Mouse (Mus musculus) mouse embryonic stem cell (cell line): Measurements from ENCODE around the gene Twsg1.

Experiments used
- in situ Hi-C, 2 experiments: fragments of 300-500 bp; cut with MboI; formaldehyde crosslinking; loops; 1 replicate in 1 of 2; 3 replicates in 1 of 2; pipeline ENCODE4 v1.14.3; 2019 to 2020; ENCODE audit warnings: low sequenced_read_pairs in 2 of 2, low pct_unique_long_range_greater_than_20kb in 1 of 2, mixed read lengths in 1 of 2; ENCODE audit not compliant: unreplicated experiment in 1 of 2

The Twsg1 gene

DNA sequence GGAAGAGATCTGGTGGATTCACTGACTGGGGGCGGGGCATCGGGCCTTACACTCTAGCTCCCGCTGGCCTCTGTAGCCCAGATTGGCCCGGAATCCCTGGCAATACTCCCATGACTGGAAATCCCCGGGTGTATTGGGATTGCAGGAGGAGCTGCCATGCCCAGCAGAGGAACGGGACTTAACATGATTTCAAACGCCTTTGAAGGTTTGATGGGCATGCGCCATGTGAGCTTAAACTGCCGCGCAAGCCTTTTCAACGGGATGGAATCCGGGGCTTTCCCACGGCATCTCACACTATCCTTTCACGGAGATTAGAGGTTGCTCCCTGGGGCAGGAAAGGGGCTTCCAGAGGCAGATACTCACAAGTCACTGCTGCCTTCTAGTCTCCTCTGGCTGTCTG is 45.8 kb downstream of the Twsg1 start:
- in situ Hi-C loops = no loop called here

DNA sequence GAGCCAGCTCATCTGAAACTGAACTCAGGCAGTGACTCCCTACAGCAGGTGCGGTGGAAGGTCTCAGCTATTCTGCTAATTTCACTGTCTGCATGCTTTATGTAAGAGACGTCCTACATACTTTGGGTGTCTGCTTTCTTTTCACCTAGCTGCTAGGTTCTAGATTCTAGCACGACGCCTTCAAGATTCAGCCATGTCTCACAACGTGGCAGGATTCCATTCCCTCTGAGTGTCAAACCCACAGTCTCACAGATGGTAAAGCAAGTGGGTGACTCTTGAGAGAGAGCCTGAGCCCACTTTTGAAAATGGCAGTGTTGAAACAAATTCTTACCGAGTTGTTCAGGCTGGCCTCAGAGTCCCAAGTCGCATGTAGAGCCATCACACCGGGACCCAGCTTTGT is 47.2 kb downstream of the Twsg1 start:
- in situ Hi-C loops = no loop called here

DNA sequence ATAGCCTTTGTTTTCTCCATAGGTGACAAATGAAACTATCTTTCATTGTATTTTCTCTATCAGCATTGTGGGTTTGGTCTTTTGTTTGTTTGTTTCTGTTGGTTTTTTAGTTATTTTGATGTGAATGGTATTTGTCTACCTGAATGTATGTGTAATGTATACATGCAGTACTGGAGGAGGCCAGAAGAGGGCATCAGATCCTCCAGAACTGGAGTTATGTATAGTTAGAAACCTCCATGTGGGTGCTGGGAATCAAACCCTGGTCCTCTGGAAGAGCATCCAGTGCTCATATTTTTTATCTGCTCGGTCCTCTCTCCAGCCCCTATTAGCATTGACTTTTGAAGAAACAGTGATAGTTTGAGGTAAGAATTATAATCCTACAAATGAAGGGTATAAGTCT is 48.0 kb downstream of the Twsg1 start:
- in situ Hi-C loops = no loop called here

DNA sequence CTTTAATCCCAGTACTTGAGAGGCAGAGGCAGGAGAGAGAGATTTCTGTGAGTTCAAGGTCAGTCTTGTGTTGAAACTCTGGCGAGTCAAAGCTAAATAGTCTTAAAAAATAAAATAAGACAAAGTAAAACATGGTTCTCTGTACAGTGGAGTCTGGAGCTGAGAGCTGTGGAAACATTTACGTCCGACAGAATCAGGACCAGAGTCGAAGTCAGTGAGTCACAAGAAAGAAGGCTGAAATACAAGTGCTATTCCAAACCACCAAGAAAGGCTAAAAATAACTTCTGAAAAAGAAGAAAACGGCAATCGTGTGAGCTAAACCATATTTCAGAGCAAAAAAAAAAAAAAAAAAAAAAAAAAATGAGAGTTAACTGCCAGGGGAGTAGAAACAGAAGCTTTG is 48.7 kb downstream of the Twsg1 start:
- in situ Hi-C loops = no loop called here

DNA sequence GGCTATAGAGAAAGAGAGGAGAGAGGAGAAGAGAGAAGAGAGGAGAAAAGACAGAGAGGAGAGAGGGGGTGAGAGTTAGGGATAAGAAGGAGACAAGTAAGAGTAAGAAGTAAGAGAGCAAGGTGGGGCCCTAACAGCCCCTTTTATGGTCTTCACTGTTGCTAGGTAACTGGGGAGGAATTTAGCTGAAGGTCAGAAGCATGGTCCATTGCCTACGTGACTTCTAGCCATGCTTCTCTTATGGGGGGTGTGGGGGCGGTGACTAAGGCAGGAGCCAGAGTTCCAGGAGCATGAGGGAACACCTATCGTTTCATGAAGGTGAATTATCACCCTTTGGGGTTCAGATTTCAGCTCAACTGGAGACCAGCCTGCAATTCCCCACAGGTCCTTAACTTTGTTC is 55.0 kb downstream of the Twsg1 start:
- in situ Hi-C loops = no loop called here

DNA sequence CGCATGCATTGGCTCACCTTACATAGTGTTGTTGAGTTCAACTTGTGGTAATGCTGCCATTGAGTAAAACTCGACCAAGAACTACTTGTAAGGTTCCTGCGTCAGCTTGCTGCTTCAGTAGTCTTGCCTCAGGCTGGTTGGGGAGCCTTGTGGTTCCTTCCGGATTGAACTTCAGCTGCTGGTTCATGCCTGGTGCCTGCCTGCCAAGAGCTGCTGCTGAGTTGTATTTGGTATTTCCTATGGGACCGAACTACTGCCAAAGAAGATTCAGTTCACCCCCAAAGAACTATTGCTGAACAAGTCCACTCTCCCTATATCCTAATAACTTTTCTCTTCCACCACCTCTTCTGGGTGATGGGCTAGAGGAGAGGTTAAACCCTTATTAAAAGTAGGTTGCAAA is 61.5 kb downstream of the Twsg1 start:
- in situ Hi-C loops = no loop called here

DNA sequence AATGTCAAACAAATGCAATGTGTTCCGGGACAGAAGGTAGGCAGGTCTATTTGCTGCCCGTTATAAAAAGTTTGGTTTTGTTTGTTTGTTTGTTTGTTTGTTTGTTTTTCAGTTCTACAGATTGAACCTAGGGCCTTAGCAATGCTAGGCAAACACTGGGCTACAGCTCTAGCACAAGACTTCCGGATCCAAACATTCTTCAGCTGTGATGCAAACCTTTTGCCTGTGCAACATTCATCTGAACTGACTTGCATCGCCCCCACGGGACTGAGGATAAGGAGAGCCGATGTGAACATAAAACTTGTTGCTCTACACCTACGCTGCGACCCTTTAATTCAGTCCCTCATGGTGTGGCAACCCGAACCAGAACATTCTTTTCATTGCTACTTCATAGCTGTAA is 64.5 kb downstream of the Twsg1 start:
- in situ Hi-C loops = no loop called here

DNA sequence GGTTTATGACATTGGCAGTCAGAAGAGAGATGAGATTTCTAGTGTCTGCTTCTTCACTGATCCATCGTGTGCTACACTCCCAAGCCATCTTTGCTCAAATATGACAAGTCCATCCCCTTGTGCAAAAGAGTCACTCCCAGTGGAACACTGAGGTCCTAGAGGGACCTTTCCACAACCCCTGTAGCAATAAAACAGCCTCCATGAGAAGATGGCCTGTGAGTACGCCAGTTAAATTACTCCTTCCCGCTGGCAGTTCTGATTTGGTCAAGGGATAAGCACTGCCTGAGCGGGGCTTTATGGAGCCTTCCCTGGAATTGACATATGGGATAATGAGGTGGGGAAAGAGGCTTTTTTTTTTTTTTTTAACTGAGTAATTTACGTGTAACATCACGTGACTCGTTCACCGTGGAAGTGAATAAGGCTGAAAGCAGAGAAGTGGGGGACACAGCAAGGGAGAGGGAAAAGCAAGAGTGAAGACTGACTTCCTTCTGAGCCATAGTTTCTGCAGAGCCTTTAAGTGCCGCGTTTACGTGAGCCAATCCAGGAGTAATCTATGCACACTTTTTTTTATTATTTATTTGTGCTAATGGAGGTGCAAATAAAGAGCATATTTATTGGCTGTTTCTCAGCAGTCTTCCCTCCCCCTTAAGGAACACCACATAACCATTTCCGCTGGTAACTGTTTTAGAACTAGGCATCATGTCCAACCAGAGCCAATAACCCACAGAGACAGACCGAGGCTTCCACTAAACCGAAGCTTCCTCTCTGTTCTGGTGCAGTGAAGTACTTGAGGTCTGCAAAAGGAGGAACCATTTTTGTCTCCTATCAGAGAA is 65.1 kb downstream of the Twsg1 start, which contains the start of gene Ralbp1:
Ralbp1 (minus strand) TSS at position 102 of the 833 bp plus-strand sequence.
- in situ Hi-C loops = no loop called here

DNA sequence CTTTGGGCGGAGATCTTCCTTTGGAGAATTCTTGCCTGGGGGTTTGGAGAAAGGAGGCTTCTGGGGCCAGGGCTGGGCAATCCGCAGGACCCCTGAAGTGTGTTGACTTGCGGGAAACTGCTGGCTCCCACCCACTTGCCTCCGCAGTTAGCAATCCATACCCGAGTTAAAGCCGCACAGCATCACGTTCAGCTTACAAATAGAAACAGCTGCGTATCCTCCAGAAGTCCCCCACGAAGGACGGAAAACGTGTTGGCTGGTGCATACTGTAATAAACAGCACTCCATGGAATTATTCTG is 65.7 kb downstream of the Twsg1 start:
- in situ Hi-C loops = no loop called here

DNA sequence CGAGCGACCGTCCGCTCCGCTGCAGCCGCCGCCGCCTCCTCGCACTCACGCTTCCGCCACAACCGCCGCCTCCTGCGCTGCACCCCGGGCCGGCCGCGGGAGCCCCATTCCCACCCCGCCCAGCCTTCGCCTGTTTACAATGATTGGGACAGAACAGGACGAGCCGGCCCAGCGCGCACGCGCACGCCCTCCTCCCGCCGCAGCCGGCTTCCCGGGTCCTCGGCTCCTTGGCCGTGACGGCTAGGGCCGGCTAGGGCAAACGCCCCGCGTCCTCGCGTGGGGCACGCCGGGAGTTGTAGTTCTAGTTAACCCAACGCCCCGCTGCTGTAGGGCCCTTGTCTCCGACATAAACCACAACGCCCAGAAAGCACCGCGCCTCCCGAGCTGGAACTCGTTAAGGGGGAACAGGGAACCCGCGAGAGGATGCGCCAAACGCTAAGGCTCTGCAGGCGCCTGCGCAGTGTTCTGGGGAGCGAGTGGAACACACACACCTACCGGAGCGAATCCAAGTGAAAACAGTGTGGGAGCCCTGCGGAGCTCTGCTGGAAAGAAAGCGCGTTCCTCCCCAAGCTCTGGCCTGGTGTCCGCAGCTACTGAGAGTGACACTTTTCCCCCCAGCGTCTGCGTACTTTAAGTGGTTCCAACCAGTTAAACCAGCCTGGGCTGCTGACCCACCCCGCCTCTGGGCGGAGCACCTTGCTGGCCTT is 66.2 kb downstream of the Twsg1 start:
- in situ Hi-C loops = no loop called here

DNA sequence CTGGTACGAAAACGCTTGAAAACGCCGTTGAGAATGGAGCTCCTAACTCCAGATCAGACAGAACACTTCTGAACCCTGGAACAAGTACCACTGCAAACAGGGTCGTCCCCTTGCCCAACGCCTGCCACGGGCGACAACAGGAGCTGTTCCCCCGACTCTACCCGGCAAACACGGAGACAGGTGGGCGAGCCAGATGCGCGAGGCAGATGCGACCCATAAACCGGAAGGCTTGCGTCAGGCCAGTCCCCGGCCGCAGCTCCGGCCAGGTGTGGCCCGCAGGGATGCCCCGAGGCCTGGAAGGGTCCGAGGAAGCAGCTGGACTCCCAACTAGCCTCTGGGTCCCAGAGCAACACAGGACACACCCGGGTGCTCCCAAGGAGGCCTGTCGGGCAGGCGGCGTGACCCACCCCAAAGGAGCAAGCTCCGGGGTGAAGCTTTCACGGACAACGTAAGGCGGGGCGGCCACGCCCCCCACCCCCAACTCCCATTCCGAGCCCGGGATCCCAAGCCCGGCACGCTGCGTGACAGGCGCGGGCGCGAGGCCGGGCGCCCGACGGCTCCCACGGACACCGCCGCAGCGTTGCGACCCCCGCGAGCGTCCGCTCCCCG is 66.9 kb downstream of the Twsg1 start:
- in situ Hi-C loops = no loop called here

DNA sequence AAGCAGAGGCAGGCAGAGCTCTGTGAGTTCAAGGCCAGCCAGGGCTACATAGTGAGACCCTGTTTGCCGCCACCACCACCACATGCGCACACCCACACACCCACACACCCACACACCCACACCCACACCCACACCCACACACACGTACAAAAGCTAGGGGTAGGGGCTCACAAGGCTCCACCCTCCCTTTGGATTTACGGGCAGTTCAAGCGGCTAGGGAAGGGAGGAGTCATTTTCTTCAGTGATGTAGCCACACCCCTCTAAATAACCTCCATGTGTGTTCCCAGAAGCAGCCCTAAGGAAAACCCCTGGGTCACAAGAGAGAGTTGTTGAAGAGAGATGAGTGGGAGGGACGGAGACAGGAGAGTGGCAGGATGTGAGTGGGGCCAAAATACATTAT is 74.0 kb downstream of the Twsg1 start:
- in situ Hi-C loops = no loop called here

DNA sequence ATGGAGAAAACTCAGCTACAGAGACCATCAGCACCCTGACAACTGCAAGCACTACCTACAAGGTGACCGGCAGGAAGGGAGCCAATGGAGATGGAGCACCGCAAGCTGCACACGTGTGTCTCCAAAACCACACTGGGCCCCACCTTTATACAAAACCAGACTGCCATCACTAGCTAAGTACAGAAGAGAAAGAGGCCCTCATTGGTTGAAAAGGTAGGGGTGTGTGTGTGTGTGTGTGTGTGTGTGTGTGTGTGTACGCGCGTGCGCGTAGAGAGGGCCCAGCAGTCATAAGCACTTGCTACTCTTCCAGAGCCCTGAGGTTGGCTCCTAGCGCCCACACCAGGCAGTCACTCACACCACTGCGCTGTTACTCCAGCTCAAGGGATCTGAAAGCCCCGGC is 77.2 kb downstream of the Twsg1 start:
- in situ Hi-C loops = no loop called here

DNA sequence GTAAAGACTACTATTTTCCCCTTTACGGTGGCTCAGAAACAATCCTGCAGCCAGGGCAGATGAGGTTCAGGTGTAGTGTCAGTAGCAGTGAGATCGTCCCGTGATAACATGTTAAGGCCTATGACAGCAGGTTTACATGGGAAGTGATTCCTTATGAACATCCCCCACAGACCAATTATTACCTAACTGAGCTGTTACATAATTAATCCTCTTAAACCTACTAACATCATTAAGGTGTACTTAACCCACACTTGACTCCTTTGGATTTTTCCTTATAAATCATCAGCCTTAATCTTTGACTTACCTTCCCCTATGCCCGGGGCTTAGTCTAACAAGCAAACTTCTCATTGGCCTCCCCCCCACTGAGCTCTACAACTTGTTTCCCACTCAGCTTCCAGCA is 77.9 kb downstream of the Twsg1 start:
- in situ Hi-C loops = no loop called here

DNA sequence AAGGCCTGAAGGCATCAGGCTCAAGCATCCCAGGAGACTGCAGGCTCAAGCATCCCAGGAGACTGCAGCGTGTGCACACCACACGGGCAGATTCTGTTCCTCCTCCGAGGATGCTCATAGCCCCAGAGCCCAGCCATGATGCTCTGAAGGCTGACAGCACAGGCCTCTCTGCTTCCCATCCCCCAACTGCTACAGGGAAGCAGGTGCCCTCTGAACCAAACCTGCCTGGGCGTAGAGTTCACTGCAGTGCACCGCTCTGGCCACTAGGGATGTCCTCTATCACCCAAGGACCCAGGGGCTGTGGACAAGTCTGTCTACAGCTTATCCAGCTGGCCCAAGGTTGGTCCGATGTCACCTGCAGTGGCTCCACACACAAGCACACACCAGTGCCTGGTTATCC is 78.4 kb downstream of the Twsg1 start:
- in situ Hi-C loops = no loop called here

DNA sequence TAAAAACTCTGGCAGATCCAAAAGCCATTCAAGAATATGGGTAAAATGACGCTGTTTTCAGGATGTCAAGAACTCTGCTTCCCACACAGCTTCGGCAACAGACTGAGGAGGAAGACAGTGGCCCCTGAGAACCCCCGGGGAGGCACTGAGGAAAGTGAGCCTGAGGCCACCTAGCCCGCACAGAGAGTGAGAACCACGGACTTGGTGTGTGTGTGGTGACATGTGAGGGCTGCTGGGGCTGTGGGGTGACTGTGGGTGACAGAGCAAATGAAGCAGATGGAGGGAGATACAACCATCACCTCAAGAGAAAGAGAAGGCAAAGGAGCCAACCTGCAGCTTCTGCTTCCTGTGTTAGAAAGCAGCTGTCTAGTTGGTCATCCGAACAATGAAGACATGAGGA is 79.0 kb downstream of the Twsg1 start:
- in situ Hi-C loops = no loop called here
